Mouse (Mus musculus) thymus, adult 2 months (tissue): Measurements from ENCODE around the gene Gm13275.

ENCODE experiments used
- CTCF ChIP-seq: fragments of 200-500 bp; IDR thresholded peaks from 2 replicates; pipeline ENCODE4 v1.5.1; 2012; ENCODE audit warnings: mild to moderate bottlenecking, control low read depth, low read length, moderate library complexity, borderline replicate concordance; ENCODE audit not compliant: control insufficient read depth, poor library complexity, insufficient read depth; ENCODE audit errors: extremely low read depth
- POLR2A ChIP-seq: fragments of 200-500 bp; IDR thresholded peaks from 2 replicates; pipeline ENCODE4 v1.6.1; 2012; ENCODE audit warnings: mild to moderate bottlenecking, low read length, control low read depth, moderate library complexity; ENCODE audit not compliant: control insufficient read depth, poor library complexity, insufficient read depth; ENCODE audit errors: extremely low read depth

- TF ChIP-seq CTCF (no peak), POLR2A (no peak)
Measured at GRCm38 (mm10) chr4:88815928-88816327, 21.6 kb downstream of the Gm13275 start, which contains the start of gene Ifna7.
